Mouse (Mus musculus): ENCODE data around the gene Cyp2w1. TPM values are rescaled to one million over a fixed set of nuclear protein-coding genes. Genes with fewer than 3 reads are reported as not detected.
"Not testable (repeated sequence)": the region's sequence is repeated elsewhere in the genome, so short reads cannot be mapped to it uniquely, and the experiment has no call there.

The Cyp2w1 gene
- polyA plus RNA-seq, 1 experiment, result 0.83 TPM

DNA sequence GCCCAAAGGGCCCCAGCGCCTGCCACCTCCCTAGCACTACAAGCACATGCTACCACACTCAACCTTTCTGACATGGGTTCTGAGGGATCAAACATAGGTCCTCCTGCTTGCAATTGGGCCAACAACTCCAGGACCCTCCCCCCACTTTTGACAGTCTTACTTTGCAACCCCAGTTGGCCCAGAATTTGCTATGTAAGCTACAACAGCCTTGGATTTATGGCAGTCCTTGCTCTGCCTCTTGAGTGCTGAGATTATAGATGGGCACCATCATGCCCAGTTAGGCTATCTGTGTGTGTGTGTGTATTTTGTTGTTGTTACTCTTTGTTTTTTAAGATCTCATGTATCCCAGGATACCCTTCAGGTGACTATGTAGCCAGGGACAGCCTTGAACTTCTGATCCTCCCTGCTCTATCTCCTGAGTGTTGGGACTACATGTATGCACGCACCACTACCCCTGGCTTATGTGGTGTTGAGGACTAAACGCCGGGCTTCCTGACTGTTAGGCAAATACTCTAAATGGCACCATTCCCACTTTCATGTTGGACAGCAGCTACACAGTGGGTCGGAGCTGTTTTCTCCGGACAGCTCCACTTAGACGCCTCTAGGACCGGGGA, 27.5 kb downstream of the Cyp2w1 start:
- WGBS, result 13% methylated on average over 8 of the region's 8 CpGs
- DNase-seq (ENCODE audit: low read depth, low spot score), result no peak

DNA sequence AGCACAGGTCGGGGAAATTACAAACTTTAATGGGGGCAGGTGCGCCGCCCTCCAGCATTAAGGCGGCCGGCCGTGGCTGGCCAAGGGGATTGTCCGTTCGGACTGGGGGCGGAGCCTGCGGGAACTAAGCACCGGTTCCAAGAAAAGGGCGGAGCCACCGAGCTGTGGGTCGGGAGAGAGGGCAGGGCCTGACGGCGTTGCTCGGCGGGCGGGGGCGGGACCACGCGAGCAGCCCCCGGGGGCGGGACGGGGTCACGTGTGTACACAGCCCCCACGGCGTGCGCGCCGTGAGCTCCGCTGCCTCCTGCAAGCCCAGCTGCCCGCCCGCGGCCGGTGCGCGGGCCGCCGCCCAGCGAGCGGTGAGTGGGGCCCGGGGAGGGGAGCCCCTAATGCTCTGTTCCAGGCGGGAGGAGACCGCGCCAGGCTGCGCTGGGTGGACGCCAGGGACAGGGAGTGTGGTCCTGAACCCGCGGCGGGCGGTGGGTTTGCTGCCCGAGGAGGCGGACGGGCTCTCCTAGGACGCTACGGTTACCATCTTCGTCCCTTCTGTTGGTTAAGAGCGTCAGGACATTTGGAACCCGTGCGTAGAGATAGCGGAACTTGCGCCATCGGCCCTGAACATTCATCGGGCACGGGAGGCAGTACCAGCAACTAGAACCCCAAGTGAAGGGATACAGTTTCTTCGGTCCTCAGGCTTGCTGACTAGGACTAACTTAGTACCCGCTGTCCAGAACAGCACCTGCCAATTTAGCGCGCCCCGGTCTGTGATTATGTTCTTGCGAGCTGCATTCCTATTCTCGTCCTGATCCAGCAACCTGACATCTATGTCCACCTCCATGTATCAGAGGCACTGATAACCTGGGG, 28.2 kb downstream of the Cyp2w1 start:
- 3% methylated on average over 73 of the region's 73 CpGs for WGBS
- DNase-seq (ENCODE audit: low read depth, low spot score), result peak; percentile 76

DNA sequence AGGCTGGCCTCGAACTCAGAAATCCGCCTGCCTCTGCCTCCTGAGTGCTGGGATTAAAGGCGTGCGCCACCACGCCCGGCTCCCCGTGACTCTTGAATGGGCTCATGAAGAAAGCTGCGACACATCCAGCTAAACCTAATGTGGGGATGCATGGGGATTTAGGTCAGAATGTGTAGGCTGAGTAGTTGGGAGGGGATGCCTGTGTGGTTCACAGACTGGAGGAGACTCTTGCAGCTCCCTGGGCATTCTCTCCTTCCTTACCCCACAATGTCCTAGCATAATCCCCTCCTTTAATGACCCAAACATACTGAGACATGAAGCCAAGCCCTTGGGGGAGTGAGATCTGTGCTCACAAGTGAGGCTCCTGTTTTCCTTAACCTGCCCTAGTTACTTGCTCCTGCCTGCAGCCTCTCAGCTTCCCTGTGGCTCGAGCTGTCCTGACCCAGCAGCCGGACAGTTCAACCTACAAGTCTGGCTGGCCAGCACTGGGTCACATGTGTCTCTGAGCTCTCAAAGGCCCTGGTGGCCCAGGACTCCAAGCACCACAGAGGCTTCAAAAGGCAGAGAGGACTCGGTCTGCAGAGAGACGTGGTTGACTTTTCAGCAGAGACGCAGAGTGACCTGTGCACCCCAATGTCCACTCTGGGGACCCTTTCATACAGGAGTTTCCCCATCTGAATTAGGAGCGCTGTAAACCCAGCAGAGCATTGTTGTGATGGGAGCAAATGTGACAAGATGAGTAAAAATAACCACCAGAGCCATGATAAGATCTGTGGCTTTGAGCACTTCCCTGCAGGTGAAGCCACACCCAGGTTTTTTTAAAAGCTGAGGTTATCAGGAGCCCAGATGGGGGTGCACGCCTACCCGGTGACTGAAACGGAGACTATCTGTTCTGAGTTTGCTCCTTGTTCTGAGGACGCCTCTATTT, 29.4 kb downstream of the Cyp2w1 start:
- DNase-seq (ENCODE audit: low read depth, low spot score), result no peak
- WGBS, result 63% methylated on average over 18 of the region's 18 CpGs

DNA sequence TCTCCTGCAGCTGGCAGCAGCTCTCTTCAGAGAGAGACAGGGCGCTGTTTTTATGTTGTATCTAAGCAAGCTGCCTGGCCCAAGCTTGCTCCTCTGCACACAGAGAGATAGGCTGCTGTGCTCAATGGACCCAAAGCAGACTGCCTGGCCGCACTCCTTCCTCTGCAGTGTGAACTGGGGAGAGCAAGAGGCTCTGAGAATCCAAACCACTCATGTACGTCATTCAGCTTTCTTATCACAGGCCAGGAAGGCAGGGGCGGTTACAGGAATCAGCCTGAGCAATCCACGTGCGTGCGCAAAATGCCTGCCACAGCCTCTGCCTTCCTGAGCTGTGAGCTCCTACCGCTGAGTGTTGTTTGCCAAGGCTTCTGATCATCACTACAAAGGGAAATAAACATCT, 30.3 kb downstream of the Cyp2w1 start:
- WGBS, result 64% methylated on average over 8 of the region's 8 CpGs
- DNase-seq (ENCODE audit: low read depth, low spot score), result no peak

DNA sequence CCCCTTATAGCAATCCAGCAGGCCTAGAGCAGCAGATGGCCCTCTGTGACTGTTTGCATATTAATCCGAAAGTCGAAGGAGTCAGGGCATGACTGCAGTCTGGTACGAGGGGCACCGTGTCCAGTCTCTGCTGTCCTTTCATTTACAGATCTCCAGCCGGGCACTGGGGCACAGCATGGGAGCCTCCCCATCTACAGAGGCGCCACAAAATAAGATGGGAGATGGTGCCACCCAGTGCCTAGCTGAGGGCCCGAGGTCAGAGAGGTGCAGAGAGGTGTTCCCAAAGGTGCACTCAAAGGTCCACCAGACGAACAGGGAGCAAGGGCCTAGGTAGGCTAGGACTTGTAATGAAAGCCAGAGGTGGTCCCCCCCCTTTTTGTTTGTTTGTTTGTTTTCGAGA, 30.8 kb downstream of the Cyp2w1 start:
- no peak for DNase-seq (ENCODE audit: low read depth, low spot score)
- 86% methylated on average over 9 of the region's 9 CpGs for WGBS

DNA sequence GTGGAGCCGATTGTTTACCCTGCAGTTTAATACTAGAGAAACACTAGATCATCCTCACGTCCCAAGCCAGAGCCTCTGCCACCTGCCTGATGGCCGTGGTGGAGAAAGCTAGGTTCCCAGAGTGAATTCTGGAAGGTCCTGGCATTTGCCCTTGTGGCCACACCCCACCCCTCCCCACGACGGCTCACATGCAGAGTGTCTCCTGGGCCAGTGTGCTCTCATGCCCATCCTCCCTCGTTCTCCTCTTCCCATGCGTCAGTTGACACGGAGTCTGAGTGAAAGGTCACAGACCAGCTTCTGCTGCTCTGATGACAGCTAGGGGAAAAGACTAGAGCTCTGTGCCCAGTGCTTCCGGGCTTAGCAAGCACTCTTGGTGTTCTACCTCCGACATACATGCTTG, 32.1 kb downstream of the Cyp2w1 start:
- DNase-seq (ENCODE audit: low read depth, low spot score), result no peak
- 31% methylated on average over 10 of the region's 10 CpGs for WGBS

DNA sequence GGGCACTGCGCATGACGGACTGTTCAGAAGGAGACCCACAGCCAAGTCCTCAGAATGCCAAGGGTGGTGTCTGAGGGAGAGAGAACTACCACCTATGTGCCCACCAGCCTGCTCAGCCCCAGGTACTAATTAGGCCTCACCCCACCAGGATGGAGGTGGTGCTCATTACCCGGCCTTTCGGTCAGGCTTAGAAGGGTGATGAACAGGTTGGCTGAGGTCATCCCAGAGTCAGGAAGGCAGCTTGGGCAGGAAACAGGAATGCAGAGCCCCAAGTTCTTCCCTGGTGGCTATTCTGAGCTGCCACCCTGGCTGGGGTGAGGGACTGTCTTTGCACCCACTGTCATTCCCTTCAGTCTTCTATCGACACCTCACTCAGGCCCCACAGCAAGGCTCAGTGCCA, 33.6 kb downstream of the Cyp2w1 start:
- 98% methylated on average over 5 of the region's 5 CpGs for WGBS
- no peak for DNase-seq (ENCODE audit: low read depth, low spot score)

DNA sequence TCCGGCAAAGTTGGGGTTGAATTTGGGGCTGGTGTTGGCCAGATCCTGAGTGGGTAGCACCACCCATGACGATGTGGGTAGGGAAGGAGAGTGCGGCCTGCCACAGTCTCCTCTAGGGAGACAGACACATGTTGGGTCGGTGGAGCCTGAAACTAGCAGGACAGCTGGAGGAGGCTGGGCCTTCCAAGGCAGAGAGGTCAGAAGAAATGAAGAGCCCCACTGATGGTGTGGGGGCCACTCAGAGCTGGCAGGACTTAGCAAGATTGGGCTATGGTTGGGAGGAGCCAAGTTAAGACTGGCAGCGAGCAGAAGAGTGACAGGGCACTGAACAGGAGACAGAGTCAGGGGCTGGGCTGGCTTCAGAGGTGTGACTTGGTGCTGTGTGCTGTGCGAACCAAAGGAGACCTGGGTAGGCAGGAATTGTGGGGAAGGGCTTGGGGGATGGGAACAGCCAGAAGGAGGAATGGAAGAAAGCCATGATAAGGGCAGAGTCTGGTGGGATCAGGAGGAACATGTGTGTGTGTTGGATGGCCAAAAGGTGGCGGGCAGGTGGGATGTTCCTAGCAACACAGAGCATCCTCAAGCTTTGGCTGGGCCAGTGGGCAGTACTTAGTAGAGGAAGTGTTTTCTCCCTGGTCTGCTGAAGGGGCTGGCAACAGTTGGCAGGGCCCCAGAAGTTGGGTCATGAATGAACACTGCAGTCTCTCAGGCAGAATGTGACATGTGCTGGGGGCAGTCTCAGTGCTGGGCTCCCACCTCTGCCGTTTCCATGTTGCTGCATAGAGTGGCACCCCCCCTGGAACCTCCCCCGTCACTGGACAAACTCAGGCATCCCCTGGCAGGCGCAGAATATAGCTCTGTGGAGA, 35.1 kb downstream of the Cyp2w1 start:
- DNase-seq (ENCODE audit: low read depth, low spot score), result no peak
- 84% methylated on average over 10 of the region's 10 CpGs for WGBS

DNA sequence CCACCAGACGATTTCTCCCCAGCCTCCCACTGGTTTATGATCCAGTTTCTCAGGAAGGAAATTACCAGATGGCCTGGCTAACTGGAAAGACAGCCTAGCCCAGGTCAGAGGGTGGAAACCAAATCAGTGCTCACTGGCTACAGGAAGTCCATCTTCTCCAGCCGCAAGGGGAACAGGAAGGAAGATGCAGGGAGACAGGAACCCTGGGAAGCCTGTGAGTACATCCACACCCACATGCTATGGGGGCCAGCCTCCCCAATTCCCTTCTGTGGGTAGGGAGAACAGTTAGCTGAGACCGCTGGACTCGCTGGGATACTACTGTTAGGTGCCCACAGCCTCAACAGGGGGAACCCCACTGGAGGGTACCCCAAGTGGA, 35.8 kb downstream of the Cyp2w1 start:
- DNase-seq (ENCODE audit: low read depth, low spot score), result no peak
- WGBS, result 59% methylated on average over 4 of the region's 4 CpGs

DNA sequence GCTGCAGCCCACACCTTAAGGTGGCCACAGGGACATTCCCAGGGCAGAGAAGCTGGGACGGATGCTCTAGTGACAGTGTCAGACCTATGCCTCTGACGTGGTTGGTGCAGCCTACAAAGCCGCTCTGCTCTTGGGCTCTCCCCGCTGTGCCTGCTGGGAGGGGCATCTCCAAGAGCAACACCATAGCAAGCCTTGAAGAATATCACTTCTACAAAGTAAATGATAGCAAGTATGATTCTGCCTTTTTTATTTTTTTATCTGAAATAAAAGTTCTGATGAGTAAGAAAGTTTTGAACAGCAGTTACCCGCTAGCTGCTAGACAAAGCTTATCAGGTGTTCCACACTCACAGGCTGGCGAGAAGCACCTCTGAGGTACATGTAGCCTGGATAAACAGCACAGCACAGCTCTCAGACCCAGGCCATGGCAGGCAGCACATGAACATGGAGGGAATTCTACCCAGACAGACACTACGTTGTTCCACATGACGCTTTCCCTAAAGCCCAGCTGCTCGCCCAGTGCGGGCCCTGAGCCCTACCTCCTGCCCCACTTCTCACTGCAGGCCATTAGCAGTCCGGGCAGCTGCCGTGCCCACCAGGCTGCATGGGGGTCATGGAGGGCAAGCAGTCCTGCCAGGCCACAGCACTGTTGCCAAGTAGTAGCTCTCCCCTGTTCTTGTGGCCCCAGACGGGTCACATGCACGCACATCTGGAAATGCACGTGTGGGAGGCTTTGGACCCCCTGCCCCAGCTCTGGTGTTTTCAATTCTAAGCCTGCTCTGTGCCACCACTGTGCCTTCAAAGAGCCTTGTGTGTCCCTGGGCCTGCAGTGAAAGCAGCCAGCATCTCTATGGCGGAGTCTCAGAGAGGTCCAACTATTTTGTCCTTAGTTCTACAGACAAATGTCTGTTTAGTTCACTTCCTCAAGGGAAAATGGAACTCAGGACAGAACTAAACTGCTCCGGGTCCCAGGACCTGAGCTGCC, 36.6 kb downstream of the Cyp2w1 start:
- no peak for DNase-seq (ENCODE audit: low read depth, low spot score)
- whole genome bisulfite sequencing, result 73% methylated on average over 17 of the region's 17 CpGs

DNA sequence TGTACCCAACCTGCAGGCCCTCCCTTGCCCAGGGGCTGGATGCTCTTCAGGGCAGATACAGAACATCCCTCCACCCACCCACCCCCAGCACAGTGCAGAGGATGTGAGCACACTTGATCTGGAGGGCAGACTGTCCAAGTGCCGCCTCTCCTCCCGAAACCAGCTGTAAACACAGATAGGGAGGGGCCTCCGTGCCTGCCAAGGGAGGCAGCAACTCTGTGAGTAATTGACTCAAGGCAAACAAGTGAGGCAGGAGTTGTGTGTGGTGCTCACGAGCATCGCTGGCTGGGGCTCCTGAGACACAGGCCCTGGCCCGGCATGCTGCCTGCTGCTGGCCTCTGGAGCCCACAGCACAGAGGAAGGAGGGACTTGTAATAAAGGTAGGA, 37.3 kb downstream of the Cyp2w1 start:
- DNase-seq (ENCODE audit: low read depth, low spot score), result no peak
- WGBS, result 5% methylated on average over 6 of the region's 6 CpGs

DNA sequence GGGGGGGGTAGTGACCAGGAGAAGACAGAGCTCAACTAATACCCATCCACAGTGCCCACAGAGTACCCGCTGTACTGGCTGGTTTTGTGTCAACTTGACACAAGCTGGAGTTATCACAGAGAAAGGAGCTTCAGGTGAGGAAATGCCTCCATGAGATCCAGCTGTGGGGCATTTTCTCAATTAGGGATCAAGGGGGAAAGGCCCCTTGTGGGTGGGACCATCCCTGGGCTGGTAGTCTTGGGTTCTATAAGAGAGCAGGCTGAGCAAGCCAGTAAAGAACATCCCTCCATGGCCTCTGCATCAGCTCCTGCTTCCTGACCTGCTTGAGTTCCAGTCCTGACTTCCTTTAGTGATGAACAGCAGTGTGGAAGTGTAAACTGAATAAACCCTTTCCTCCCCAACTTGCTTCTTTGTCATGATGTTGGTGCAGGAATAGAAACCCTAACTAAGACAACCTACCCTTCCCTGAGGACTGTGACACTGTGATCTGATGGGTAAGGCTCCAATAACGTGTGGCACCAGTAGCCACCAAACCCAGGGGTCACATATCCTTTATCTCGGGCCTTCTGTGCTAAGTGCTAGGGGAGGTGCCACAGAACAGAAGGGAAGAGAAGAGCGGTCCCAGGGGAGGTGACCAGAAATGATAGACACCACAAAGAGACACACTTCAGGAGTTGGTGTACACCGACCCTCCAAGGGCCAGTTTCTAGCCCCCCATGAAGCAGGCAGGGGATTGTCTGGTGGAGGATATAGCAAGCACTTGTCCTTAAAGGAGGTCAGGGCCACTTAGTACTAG, 38.1 kb downstream of the Cyp2w1 start:
- 86% methylated on average over 5 of the region's 5 CpGs for WGBS
- DNase-seq (ENCODE audit: low read depth, low spot score), result not testable (repeated sequence)

DNA sequence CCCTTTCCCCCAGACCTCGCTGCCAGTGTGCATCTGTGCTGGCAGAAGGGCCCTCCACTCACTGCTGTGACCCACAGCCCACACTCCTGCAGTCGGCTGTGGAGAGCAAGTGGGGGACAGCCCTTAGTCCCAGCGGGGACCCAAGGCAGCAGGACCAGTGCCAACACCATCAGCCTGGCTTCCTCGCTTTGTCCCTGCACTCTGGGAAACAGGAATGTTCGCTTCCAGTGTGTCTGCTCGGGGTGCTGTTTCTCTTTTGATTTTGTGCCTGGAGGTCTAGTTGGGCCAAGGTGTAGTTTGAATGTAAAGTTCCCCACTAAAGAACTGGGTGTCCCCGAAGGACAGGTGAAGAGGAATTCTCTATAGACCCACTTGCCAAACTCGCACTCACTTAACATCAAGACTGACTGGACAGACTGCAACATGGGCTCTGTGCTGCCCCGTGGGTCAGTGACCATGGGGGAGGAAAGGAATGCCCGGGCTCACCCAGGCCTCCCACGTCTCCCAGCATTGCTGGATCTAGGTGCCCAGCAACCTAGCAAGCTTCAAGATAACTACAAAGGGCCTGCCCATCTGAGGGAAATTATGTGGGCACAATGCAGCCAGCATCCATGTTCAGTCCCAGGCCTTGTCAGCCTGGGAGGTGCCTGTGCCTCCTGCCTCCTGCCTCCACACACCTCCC, 39.0 kb downstream of the Cyp2w1 start:
- WGBS, result 85% methylated on average over 11 of the region's 11 CpGs
- no peak for DNase-seq (ENCODE audit: low read depth, low spot score)

DNA sequence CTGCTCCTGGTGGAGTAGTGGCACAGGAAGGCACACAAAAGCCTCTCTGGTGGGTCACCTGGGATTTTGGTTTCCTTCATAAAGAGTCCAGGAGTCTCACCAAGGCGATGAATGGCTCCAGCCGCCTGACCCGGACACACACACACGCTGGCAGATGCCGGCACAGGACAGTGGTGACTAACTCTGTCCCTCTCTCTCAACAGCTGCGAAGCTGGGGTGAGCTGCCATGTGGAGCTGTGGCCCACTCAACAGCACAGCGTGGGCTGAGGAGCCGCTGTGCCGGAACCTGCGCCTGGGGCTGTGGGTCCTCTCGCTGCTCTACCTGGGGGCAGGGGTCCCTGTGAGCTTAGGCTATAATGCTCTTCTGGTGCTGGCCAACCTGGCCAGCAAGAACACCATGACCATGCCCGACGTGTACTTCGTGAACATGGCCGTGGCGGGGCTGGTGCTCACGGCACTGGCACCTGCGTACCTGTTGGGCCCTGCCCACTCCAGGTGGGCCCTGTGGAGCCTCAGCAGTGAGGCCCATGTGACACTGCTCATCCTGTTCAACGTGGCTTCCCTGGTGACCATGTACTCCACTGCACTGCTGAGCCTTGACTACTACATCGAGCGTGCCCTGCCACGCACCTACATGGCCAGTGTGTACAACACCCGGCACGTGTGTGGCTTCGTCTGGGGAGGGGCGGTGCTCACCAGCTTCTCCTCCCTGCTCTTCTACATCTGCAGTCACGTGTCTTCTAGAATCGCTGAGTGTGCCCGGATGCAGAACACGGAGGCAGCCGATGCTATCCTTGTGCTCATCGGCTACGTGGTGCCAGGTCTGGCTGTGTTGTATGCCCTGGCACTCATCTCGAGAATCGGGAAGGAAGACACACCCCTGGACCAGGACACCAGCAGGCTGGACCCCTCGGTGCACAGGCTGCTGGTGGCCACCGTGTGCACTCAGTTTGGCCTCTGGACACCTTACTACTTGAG, 40.1 kb downstream of the Cyp2w1 start:
- DNase-seq (ENCODE audit: low read depth, low spot score), result no peak
- 92% methylated on average over 37 of the region's 37 CpGs for WGBS

DNA sequence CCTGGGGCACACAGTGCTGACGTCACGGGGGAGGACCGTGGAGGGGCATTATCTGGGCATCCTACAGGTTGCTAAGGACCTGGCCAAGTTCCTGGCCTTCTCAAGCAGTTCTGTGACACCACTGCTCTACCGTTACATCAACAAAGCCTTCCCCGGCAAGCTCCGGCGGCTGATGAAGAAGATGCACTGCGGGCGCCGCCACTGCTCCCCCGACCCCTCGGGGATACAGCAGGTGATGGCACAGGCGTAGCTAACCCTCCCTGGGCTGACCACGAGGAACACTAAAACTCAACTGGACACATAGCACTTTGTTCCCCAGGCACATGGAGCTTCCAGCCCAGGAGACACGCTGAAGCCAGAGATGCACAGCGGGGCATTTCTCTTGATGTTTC, 40.8 kb downstream of the Cyp2w1 start:
- no peak for DNase-seq (ENCODE audit: low read depth, low spot score)
- 92% methylated on average over 16 of the region's 16 CpGs for WGBS

DNA sequence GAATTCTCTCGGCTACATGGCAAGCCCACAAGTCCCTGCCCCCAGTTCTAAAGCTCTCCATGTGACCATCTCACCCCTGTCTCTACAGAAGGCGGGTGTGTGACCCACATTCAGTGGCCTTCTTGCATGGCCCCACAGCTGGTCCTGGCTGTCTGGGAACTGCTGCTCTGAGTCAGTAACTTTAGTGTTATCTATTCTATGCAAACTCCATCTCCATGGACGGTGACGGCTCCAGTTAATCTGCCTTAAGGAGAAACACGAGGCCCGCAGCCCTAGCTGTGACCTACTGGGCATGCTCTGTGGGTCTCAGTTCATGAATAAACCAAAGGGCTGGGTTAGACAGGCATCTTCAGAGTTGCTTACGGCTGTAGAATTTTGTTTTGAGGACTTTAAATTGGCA, 42.0 kb downstream of the Cyp2w1 start:
- no peak for DNase-seq (ENCODE audit: low read depth, low spot score)
- WGBS, result 82% methylated on average over 7 of the region's 7 CpGs
